Mouse (Mus musculus): ENCODE data around the gene Itgb5.
A peak's percentile ranks its signal among the peaks of the same experiment; 100 is the strongest.

Itgb5 gene

DNA sequence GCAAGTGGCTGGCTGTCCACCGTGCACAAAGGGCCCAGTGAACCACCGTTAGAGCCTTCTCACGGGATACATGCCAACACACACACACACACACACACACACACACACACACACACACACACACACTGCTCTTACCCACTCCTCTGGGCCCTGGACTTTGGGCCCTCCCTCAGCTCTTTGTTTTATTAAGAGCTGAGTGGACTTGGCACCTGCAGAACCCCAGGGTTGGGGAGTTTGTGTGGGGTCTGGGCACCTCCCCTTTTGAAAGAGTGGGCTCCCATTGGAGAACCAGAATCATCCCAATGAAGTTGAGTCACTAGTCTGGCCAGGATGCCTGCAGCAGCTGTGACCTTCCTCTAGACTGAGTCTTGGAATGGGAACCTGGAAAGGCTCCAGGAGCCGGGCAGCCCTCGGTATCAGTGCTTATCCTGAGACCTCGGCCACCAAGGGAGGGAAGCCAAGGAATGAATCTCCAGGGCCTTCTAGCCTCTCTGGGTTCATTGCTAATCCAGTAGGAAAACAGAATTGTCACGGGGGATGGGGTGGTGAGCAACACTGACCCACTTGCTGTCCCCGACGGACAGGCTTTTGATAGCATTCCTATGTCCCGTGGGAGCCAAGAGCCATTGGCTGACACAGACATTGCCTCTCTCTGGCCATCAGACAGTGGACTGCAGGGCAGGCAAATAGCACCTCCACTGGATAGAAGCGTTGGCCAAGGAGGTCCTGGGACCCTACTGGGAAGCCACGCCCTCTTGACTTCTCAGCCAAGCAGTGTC is 87.2 kb downstream of the Itgb5 start:
- peak; percentile 39 for DNase-seq

DNA sequence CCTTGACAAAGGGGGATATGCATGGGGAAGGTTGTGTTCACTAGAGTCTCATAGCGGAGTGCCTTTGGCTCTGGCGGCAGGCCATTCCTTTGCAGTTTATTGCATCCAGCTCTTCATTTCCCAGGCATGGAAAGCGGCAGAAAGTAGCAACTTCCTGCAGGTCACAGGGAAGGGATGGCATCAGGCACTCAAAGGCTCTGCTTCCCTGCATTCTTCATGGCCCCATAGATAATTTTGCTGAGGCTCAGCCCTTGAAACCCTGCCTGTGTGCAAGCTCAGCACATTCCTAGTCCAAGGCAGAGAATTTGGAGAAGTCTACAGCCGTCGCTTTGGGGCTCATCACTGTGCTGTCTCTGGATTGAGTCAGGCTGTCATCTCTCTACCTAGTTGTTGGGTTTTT is 87.9 kb downstream of the Itgb5 start:
- DNase-seq = no peak

DNA sequence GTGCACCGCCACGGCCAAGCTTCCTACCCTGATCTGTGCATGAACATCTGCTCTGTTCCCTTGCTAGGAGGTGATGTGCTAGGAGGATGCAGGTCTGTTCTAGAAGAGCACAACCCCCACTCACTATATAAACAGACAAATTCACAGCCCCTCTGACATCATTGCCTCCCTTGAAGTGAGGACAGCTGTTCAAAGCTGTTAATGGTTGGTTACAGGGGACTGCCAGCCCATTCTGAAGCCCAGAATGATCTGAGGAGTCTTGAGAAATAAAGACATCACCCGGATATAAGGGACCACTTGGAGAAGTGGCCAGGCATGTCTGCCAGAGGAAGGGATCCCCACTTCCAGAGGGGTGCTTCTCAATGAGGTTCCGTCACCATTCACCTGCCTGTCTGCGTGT is 88.5 kb downstream of the Itgb5 start:
- DNase-seq = no peak

DNA sequence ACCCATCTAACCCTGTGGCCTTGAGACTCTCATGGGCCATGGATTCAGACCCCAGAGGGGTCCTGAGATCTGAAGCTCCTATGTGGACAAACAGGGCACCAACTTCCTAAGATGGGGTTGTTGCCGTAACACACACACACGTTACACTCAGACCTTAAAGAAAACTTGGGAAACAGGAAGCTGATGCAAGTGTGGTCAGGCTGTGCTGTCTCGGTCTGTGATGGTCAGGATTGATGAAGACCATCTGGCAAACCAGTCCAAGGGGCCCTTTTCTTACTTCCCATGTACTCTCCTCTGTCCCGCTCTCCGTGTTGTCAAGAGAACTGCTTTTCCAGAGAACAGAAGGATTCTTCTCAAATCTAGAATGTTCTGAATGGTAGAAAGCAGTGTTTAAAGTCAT is 92.0 kb downstream of the Itgb5 start:
- DNase-seq = no peak

DNA sequence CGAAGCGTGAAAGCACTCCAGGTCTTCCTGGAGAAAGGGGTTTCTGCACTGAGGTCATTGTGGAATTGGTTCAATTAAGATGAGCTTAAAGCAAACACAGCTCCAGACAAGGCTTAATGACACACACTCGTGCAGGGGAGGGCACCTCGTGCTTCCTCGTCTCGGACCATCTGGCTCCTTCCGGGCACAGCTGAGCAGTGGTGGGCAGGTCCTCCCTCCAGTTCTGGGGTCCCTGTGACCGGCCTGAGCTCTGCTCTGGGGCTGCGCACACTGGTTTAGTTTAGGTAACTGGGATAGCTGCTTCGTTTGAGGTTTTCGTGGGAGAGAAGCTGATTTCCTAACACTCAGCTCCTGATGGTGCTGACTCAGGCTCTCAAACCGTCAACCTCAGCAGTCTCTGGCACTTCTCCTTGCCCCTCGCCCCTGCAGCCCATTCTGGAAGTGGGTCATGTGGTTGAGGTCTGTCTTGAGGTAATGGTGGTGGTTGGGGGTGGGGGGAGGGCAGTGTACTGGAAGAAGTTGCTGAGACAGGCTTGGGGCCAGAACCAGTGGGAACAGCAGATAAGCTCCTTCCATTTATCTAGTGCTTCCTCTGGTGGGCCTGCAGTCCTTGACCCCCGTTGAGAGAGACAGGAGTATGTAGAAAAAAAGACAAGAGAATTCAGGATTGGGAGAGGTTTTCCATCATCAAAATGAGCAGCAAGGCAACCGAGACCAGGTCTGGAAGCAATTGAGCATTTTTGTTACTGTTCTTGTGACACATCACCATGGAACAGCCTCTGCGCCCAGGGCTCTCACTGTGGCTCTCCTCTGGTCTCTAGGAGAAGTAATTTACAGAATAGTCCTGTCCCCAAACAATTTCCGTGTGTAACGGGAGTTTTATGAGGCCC is 92.9 kb downstream of the Itgb5 start:
- DNase-seq = peak; percentile 83

DNA sequence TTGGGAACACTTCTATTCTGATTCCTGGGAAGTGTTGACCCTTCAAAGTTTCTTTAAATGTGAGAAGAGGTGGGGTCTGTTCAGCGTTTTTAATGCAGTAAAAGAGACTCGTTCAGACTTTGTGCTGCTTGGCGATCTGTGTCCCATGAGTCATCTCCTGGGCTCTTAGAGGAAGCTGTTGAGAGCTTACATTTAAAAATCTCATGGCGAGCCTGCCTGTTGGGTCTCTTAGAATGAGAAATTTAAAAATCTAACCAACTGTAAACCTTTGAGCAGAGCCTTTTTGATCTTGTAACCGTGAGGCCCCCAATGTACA is 93.5 kb downstream of the Itgb5 start:
- DNase-seq = no peak

DNA sequence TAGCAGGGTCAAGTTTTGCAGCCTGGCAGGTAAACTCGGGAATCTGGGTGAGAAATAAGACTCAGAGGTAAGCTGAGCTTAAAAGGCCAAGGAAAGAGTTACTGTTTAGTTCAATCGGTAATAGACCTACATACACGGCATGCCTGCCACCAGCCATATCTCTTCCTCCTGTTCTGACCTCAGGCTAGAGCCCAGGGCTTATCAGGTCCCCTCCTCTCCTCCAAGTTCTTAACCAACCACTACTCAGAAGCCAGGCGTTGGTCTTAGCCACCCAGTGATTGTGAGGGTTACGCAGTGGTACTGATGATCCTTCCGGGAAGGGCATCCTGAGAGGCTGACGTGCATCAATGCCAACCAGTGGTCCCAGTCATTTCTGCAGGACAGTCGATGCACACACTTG is 94.3 kb downstream of the Itgb5 start:
- no peak for DNase-seq

DNA sequence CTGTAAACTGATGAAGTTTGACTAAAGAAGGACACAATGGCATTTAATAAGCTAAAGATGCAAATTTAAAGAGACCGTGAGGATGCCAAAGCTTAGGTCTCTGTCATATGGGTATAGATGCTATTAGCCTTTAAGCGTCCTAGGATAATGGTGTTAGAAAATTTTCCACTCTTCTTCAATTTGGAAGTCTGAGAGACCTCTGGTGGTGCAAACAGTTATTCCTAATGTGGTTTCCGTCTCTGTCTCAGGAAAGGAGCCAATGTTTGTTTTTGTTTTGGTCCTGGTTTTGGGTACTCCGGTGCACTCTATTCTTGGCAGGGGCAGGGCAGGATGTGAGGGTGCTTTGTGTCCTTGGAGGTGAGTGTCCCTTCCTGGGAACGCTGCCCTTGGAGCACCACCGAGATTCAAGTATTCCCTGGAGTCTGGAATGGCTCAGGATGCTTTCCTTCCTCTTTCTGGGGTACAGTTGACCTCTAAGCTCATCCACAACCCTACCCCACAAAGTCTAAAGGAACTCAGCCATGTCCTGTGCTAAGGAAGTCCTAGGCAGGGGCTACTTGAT is 97.9 kb downstream of the Itgb5 start:
- no peak for DNase-seq

DNA sequence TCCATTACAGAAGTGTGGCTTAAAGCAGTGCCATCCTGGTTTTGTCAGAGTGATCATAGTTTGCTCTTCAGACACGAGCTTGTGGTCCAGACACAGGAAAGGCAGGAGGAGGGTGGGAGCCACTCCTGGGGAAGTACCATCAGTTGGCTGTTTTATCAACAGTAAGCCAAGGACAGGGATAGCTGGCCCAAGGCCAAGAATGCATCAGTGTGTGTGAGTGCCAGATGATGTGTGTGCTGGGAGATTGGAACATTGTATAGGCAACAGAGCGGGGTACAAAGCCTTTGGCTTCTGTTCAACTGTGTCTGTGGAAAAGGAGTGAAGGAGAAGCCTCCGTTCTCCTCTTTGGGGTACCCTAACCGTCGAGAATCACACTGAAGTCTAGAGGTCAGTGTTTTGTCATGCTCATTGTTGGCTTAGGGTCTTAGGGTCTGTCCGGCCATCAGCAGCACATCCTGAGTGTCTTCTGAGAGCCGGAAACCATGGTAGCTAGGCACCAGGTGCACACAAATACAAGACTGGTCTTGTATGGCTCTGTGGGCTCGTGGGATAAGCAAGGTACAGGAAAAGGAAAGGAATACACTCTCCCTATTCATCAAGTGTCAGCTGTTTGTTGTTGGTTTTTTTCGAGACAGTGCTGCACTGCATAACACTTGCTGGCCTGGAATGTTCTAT is 99.5 kb downstream of the Itgb5 start:
- DNase-seq = peak; percentile 65

DNA sequence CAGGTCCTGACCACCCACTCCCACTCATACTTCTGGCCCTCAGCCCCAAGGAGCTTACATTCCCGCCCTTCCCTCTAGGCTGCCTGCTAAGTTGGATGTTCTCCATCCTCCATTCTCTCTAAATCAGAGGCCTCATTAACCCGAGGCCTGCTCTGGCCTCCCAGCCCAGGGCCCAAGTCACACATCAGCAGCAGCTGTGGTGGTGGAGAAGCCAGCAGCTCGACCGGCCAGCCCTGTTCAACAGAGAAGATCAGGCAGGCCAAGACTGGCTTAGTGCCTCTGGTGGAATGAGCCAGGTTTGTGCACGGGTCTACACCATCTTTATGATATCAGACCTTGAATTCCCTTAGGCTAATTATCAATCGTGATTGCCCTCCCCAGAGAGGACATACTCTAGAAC is 101.3 kb downstream of the Itgb5 start:
- no peak for DNase-seq

DNA sequence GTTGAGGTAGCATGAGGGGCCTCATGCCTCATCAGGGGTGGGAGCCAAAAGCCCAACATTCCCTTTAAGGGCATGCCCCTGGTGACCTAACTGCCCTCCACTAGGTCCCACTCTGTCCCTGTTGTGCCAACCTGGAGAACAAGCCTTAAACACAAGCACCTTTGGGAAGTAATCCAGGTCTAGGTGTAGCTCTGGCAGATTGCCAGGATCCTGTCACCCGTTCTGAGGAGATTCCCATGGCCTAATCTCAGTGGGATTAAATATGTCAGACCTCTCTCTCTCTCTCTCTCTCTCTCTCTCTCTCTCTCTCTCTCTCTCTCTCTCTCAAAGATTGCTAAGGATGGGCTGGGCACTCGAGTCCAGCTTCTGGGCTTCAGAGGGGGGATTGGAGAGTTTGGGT is 102.2 kb downstream of the Itgb5 start:
- DNase-seq = peak; percentile 51

DNA sequence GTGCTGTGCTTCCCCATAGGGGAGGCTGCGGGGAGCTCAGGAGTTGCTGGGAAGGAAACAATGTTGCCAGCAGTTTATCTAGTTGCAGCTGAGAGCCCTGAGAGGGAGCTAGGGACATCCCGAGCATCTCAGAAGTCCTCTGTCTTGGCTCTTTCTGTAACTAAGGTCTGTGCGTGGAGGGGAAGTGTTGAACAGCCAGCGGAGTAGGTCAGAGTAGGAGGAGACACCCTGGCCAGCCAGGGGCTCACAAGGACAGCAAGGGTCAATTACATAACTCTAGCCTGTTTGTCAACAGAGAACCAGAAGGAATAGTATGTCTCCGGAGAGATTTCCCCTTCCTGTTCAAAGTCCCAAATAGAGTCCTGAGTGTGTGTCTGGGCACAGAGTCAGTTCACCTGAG is 102.7 kb downstream of the Itgb5 start:
- no peak for DNase-seq

DNA sequence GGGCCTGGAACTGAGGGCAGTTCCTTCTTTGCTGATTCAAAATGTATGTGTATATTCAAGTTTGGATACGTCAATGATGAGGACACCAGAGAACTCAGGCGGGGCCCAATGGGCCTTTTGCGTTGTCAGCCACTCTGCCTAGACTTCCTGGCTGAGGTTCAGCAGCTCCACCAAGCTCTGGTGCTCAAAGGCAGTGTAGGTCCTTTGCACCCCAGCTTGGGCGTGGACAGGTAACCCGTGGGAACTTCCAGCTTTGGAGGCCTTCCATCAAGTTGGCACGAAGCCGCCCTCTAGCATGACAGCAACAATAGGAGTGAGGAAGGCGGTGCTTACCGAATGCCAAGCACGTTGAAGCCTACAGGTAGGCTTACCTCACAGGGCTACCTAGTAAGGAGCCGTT is 103.9 kb downstream of the Itgb5 start:
- no peak for DNase-seq

DNA sequence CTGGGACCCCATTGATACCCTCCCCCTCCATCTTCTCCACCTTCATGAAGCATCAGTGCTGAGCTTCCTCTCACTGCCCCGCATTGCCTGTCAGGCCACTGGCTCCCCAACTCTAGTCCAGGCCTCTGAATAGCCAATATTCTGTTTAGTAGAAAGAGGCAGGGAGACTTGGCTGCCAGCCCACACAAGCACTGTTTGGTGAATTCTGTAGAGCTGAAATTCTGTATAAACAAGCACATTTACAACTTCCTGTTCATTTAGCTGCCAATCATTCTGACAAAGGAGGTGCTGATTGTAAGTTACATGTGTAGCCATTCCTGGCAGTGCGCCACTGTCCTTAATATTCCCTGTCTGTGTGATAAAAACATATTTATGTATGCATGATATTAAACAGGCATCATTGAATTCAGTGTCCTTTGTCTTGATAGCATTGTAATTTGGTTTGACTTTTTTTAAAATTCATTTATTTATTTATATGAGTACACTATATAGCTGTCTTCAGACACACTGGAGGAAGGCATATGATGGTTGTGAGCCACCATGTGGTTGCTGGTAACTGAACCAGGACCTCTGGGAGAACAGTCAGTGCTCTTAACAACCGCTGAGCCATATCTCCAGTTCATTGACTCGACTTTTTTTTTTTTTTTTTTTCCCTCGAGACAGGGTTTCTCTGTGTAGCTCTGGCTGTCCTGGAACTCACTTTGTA is 105.4 kb downstream of the Itgb5 start:
- no peak for DNase-seq

DNA sequence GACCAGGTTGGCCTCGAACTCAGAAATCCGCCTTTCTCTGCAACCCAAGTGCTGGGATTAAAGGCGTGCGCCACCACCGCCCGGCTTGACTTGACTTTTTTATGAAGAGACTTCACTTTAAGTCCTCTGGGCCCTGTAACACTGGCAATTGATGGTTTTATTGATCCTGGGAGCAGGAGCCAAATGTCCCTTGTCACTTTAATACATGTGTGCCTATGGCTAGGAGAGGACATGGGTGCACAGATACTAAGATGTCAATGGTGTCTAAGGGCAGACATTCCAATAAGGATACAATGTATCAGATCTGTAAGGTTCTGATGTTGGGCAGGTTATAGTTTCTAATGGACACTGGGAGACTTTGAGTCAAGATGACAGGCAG is 105.9 kb downstream of the Itgb5 start:
- no peak for DNase-seq

DNA sequence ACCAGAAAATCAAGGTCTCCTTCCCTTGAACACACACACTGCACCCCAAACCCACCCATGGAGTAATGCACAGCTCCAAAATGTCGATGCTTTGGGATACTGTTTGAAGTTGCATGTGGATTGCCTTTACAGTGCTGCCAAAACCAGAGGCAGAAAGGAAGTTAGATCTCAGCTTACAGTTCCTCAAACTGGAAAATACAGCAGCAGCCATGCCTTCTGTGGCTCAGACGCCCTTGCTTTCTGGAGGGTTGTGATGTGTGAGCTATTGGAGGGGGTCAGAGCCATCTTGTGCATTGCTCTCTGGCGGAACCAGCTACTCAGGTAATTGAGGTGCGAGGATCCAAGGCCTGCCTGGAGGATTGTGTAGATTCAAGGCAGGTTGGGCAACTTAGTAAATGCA is 107.4 kb downstream of the Itgb5 start:
- DNase-seq = no peak

DNA sequence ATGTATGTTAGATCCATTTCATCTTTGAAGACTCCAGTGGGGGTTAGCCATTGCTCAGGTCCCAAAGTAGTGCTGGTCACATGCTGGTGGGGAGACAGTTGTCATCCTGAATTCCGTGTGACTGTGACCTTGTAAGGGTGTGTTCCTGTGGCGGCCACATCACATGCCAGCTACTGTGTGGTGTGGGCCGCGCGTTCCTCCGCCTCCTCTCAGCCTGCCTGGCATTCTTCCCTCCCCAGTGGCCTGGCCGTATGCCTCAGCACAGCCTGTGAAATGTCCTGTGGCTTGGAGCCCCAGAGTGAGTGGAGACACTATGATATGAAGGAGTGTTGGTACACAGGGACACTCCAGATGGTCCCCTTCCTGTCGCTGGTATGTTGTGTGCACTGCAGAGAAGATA is 108.1 kb downstream of the Itgb5 start:
- DNase-seq = no peak

DNA sequence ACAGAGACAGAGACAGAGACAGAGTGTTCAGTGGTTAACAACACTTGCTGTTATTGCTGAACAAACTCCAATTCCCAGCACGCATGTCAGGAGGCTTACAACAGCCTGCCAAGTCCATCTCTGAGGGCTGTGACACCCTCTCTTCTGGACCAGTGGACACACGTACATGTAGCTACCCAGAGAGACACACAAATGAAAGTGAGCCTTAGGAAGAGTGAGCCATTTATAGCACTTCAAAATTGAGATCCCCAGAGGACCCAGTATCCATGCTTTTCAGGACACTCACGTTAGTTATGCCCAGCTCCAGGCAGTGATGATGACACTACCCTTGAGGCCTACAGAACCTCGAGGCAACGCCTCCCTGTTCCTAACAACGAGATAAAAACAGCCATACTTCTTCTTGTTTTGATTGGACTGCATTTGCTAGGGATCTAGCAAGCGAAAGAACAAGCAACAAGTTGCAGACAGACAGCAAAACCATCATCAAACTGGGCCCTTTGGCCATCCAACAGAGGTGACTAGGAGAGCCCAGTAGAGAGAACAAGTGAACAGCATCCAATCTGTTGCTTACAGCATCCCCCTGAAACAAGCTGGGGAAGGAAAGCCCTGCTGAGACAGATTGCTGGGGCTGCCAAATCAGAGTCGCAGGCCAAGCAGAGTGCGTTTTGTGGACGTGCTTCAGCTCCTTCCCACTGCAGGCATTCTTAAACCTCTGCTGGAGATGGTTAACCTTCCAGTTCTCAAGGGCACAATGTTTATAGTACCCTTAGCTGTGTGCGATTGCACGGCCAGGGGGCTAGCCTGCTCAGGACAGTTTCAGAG is 109.1 kb downstream of the Itgb5 start:
- DNase-seq = no peak

DNA sequence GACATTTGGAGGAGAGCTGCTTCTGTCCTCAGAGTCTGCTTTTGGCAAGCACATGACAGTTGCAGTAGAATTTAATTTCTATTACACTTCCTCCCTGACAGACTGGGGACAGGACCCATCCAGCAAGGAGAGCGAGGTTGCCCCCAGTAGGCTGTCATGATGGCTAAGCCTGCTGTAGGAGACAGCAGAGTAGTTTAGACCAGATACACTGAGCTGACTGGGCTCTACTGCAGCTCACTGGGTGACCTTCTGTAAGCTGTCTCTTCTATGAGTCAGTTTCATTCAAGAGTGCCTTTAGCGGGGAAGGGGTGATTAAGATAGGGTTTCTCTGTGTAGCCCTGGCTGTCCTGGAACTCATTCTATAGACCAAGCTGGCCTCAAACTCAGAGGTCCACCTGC is 109.7 kb downstream of the Itgb5 start:
- DNase-seq = no peak

DNA sequence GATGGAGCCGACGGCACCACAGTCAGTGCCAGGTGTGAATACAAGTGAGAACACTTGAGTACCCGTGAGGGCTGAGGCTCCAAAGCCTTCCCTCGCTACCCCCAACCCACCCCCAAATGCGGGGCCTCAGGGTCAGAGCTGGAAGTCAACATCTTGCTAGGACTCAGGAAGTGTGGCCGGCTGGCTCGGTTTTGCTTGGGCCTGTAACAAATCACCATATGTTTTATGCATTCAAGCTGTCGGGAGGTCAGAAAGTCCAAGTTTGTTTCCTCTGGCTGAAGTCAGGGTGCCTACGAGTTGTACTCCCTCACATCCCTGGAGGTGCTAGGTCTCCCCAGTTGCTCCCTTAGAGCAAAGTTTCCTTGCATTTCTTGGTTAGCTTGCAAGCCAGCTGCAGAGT is 110.2 kb downstream of the Itgb5 start:
- DNase-seq = no peak

DNA sequence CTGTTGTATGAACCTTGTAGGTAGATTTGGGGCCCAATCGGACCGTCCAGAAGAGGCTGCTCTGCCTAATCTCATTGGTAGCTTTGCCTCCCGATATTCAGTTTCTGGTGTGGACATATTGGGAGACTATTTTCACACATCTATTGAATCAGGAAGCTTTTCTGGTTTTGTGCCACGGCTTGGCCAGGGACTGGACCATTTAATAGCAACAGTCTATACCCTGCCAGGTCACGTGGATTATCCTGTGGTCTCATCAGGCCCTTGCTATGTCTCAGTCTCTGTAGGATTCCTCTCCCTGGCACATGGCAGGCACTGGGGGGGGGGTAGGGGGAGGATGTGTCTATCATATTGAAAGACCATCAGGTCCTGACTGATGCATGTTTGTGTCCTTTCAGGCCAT is 110.6 kb downstream of the Itgb5 start:
- no peak for DNase-seq

DNA sequence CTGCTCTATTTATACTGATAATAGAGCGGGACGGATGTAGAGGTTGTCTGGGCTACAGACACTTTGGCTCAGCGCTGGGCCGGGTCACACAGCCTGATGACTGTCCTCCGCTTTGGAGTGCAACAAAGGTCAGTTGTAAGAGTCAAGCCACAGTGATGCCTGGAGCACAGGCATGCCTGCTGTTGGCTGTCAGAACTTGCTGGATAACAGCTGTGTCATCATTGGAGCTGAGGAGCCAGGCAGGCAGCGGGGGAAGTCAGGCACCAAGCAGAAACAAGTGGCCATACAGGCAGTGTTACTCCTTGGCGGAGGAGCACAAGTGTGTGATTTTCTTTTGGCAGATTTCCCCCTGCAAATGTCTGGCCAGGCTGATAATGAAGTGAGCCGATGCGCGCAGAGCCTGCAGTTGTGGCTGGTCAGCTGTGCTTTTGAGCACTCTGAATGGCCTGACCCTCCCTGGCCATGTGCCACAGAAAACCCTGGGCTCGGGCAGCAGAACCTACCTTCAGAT is 111.9 kb downstream of the Itgb5 start:
- DNase-seq = peak; percentile 90
